Mouse (Mus musculus): ENCODE results near the gene Dcst2. TPM values are rescaled to one million over a fixed set of nuclear protein-coding genes. Genes with fewer than 3 reads are reported as not detected.

Dcst2 gene
- total RNA-seq, 1 experiment, result not detected

GRCm38 (mm10) chr3:89332013-89332412 is 29.8 kb upstream of the Dcst2 start:
- H3K27ac ChIP-seq (ENCODE audit: insufficient read depth, low read depth, low read length, poor library complexity, severe bottlenecking), result no peak overlapping the region

GRCm38 (mm10) chr3:89332476-89332875 is 29.3 kb upstream of the Dcst2 start:
- H3K36me3 ChIP-seq (ENCODE audit: control insufficient read depth, insufficient read depth, low read length, poor library complexity, severe bottlenecking), result peaks cover 19% of the 10 kb centered on the region
- no peak for DNase-seq (ENCODE audit: low read depth, low spot score)
- no peak overlapping the region for H3K4me3 ChIP-seq (ENCODE audit: insufficient read depth in 1 of 2, low read depth in 1 of 2, low read length in 2 of 2, poor library complexity in 1 of 2, severe bottlenecking in 1 of 2)
- in situ Hi-C loops (cut with MboI; ENCODE audit: low sequenced_read_pairs in 2 of 2, unreplicated experiment in 2 of 2), result no loop called here
- TF ChIP-seq MAFK (IDR thresholded peaks at IDR 0.05; ENCODE audit: insufficient read depth, low read depth, low read length) (no peak), ZNF384 (IDR thresholded peaks at IDR 0.05; ENCODE audit: low read depth, low read length) (no peak), HCFC1 (IDR thresholded peaks at IDR 0.05; ENCODE audit: borderline replicate concordance, insufficient read depth, low read length) (no peak), ZC3H11A (IDR thresholded peaks at IDR 0.05; ENCODE audit: borderline replicate concordance, low read depth, low read length) (no peak), CHD2 (IDR thresholded peaks at IDR 0.05; ENCODE audit: low read depth, low read length) (no peak)
- H3K9me3 ChIP-seq (ENCODE audit: control insufficient read depth, insufficient read depth, low read depth, low read length), result no peaks in the 10 kb centered on the region
- H3K27ac ChIP-seq (ENCODE audit: insufficient read depth, low read depth, low read length, poor library complexity, severe bottlenecking), result no peak overlapping the region
- H3K4me1 ChIP-seq (ENCODE audit: control insufficient read depth in 2 of 2, insufficient read depth in 2 of 2, low read length in 2 of 2, poor library complexity in 1 of 2), result peaks cover 4 to 32% of the 10 kb centered on the region in 2 experiments; a peak in 3 of 4 replicates
- H3K9ac ChIP-seq (ENCODE audit: insufficient read depth, low read depth, low read length, poor library complexity, severe bottlenecking), result no peak overlapping the region

More at GRCm38 (mm10) chr3:89332013-89332412, 29.8 kb upstream of the Dcst2 start:
- no peak for TF ChIP-seq ZNF384 (IDR thresholded peaks at IDR 0.05; ENCODE audit: low read depth, low read length)
- no peak for TF ChIP-seq MAFK (IDR thresholded peaks at IDR 0.05; ENCODE audit: insufficient read depth, low read depth, low read length)
- TF ChIP-seq ZC3H11A (IDR thresholded peaks at IDR 0.05; ENCODE audit: borderline replicate concordance, low read depth, low read length), result no peak
- no peak for TF ChIP-seq HCFC1 (IDR thresholded peaks at IDR 0.05; ENCODE audit: borderline replicate concordance, insufficient read depth, low read length)
- TF ChIP-seq CHD2 (IDR thresholded peaks at IDR 0.05; ENCODE audit: low read depth, low read length), result no peak
- DNase-seq (ENCODE audit: low read depth, low spot score), result no peak
- H3K9ac ChIP-seq (ENCODE audit: insufficient read depth, low read depth, low read length, poor library complexity, severe bottlenecking), result no peak overlapping the region
- no peak overlapping the region for H3K4me3 ChIP-seq (ENCODE audit: insufficient read depth in 1 of 2, low read depth in 1 of 2, low read length in 2 of 2, poor library complexity in 1 of 2, severe bottlenecking in 1 of 2)
- H3K4me1 ChIP-seq (ENCODE audit: control insufficient read depth in 2 of 2, insufficient read depth in 2 of 2, low read length in 2 of 2, poor library complexity in 1 of 2), result peaks cover 4 to 34% of the 10 kb centered on the region in 2 experiments; a peak in 3 of 4 replicates
- no peaks in the 10 kb centered on the region for H3K9me3 ChIP-seq (ENCODE audit: control insufficient read depth, insufficient read depth, low read depth, low read length)
- in situ Hi-C loops (cut with MboI; ENCODE audit: low sequenced_read_pairs in 2 of 2, unreplicated experiment in 2 of 2), result no loop called here
- H3K36me3 ChIP-seq (ENCODE audit: control insufficient read depth, insufficient read depth, low read length, poor library complexity, severe bottlenecking), result peaks cover 19% of the 10 kb centered on the region

GRCm38 (mm10) chr3:89333053-89333452 is 28.7 kb upstream of the Dcst2 start:
- H3K4me1 ChIP-seq (ENCODE audit: control insufficient read depth in 2 of 2, insufficient read depth in 2 of 2, low read length in 2 of 2, poor library complexity in 1 of 2), result peaks cover 4 to 27% of the 10 kb centered on the region in 2 experiments; a peak in 3 of 4 replicates
- DNase-seq (ENCODE audit: low read depth, low spot score), result no peak
- peaks cover 19% of the 10 kb centered on the region for H3K36me3 ChIP-seq (ENCODE audit: control insufficient read depth, insufficient read depth, low read length, poor library complexity, severe bottlenecking)
- no peak for TF ChIP-seq CHD2 (IDR thresholded peaks at IDR 0.05; ENCODE audit: low read depth, low read length)
- TF ChIP-seq ZC3H11A (IDR thresholded peaks at IDR 0.05; ENCODE audit: borderline replicate concordance, low read depth, low read length), result no peak
- no peak for TF ChIP-seq ZNF384 (IDR thresholded peaks at IDR 0.05; ENCODE audit: low read depth, low read length)
- TF ChIP-seq MAFK (IDR thresholded peaks at IDR 0.05; ENCODE audit: insufficient read depth, low read depth, low read length), result no peak
- TF ChIP-seq HCFC1 (IDR thresholded peaks at IDR 0.05; ENCODE audit: borderline replicate concordance, insufficient read depth, low read length), result no peak
- H3K9me3 ChIP-seq (ENCODE audit: control insufficient read depth, insufficient read depth, low read depth, low read length), result no peaks in the 10 kb centered on the region
- H3K27ac ChIP-seq (ENCODE audit: insufficient read depth, low read depth, low read length, poor library complexity, severe bottlenecking), result no peak overlapping the region
- in situ Hi-C loops (cut with MboI; ENCODE audit: low sequenced_read_pairs in 2 of 2, unreplicated experiment in 2 of 2), result no loop called here
- no peak overlapping the region for H3K9ac ChIP-seq (ENCODE audit: insufficient read depth, low read depth, low read length, poor library complexity, severe bottlenecking)
- H3K4me3 ChIP-seq (ENCODE audit: insufficient read depth in 1 of 2, low read depth in 1 of 2, low read length in 2 of 2, poor library complexity in 1 of 2, severe bottlenecking in 1 of 2), result no peak overlapping the region

- no peaks in the 10 kb centered on the region for H3K9me3 ChIP-seq (ENCODE audit: control insufficient read depth, insufficient read depth, low read depth, low read length)
- in situ Hi-C loops (cut with MboI; ENCODE audit: low sequenced_read_pairs in 2 of 2, unreplicated experiment in 2 of 2), result no loop called here
- TF ChIP-seq ZC3H11A (IDR thresholded peaks at IDR 0.05; ENCODE audit: borderline replicate concordance, low read depth, low read length) (no peak), MAFK (IDR thresholded peaks at IDR 0.05; ENCODE audit: insufficient read depth, low read depth, low read length) (no peak), ZNF384 (IDR thresholded peaks at IDR 0.05; ENCODE audit: low read depth, low read length) (no peak), HCFC1 (IDR thresholded peaks at IDR 0.05; ENCODE audit: borderline replicate concordance, insufficient read depth, low read length) (no peak), CHD2 (IDR thresholded peaks at IDR 0.05; ENCODE audit: low read depth, low read length) (no peak)
- H3K4me3 ChIP-seq (ENCODE audit: insufficient read depth in 1 of 2, low read depth in 1 of 2, low read length in 2 of 2, poor library complexity in 1 of 2, severe bottlenecking in 1 of 2), result peak overlapping the region in 1 of 2 experiments; percentile 93; a peak in 2 of 4 replicates
- H3K4me1 ChIP-seq (ENCODE audit: control insufficient read depth in 2 of 2, insufficient read depth in 2 of 2, low read length in 2 of 2, poor library complexity in 1 of 2), result peaks cover 5 to 24% of the 10 kb centered on the region in 2 experiments; a peak in 3 of 4 replicates
- H3K27ac ChIP-seq (ENCODE audit: insufficient read depth, low read depth, low read length, poor library complexity, severe bottlenecking), result no peak overlapping the region
- no peak for DNase-seq (ENCODE audit: low read depth, low spot score)
- 0 out of 2 replicates have a peak overlapping the region, but pooled peaks have one; percentile 8 for H3K9ac ChIP-seq (ENCODE audit: insufficient read depth, low read depth, low read length, poor library complexity, severe bottlenecking)
- peaks cover 19% of the 10 kb centered on the region for H3K36me3 ChIP-seq (ENCODE audit: control insufficient read depth, insufficient read depth, low read length, poor library complexity, severe bottlenecking)
Observed at GRCm38 (mm10) chr3:89336529-89336928, 25.2 kb upstream of the Dcst2 start.

All from ES-E14 (cell line).